Mouse (Mus musculus) c-Kit-negative CD71-positive TER-119-positive erythroid progenitor cells, embryonic 14.5 days (primary cell): ENCODE results near the gene Apod.

ENCODE experiments used
- DNase-seq: peaks from one replicate; pipeline ENCODE4 v3.0.0-alpha.2; 2013; ENCODE audit warnings: low read depth, low spot score

Apod gene

DNA sequence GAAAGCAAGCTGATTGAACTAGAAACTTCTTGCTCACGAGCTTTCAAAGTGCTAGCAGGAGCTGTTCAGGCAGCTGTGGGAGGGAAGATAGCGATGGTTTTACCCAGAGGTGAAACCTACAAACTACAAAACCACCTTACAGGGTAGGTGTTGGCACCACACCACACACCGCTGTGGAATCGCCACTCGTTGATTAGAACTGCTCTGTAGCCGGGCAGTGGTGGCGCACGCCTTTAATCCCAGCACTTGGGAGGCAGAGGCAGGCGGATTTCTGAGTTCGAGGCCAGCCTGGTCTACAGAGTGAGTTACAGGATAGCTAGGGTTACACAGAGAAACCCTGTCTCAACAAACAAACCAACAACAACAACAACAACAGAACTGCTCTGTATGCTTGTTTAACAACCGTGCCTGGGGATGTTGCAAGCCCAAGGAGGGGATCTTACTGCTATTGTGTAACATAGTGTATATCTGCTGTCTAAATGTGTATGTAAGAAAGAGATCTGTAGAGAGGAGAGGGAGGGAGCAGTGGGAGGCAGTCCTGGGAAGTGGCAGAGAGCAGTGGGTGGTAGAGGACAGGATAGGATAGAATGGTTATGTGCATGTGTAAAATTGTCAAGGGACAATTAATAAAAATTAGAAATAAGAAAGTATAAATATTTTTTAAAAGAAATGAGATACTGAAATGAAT is 27.7 kb downstream of the Apod start:
- DNase-seq, result no peak

DNA sequence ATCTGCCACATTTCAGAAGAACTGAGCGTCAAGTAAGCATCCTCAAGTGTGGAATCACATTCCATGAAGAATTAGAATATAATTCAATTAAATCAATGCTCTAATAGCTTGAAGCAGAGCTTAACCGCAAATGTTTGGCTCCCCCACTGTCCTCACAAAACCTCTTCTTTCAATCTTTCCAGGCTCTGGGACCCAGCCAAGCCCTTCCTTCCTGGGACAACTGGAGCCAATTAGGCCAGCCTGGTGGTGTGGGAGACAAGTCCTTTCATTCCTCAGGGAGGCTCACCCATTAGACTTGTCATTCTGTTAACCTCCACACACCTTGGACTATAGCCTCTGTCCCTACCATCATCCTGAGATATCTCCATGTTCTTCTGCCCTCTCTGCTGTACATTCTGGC is 32.6 kb downstream of the Apod start:
- no peak for DNase-seq

DNA sequence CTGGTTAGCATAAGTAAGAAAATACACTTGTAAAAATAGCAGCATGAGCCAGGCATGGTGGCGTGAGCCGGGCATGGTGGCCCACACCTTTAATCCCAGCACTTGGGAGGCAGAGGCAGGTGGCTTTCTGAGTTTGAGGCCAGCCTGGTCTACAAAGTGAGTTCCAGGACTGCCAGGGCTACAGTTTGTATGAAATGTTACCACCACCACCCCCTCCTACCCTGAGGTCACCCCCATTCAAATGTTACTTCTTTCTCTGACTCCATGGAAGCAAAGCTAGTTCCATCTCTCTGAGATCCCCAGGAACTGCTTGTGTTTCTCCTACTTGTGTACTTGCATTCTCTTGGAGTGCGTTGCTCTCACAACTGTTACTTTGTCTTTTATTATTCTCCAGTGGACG is 34.4 kb downstream of the Apod start:
- DNase-seq, result no peak

DNA sequence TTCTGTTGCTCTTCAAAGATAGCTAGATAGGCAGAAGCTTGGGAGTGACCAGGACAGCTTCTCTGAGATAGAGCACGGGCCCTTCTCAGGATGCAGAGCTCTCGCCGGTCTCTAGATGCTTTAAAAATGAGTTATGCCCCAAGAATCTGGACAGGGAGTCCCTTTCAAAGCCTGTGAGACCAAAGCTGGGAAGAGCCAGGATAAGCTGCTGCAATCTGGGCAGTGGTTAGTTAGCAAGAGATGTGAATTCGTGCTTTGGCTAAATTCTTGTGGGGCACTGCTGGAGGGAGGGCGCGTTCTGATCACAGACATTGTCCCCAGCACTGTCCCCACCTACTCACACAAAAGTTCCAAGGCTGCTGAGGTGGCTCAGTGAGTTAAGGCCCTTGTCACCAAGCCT is 36.0 kb downstream of the Apod start:
- no peak for DNase-seq

DNA sequence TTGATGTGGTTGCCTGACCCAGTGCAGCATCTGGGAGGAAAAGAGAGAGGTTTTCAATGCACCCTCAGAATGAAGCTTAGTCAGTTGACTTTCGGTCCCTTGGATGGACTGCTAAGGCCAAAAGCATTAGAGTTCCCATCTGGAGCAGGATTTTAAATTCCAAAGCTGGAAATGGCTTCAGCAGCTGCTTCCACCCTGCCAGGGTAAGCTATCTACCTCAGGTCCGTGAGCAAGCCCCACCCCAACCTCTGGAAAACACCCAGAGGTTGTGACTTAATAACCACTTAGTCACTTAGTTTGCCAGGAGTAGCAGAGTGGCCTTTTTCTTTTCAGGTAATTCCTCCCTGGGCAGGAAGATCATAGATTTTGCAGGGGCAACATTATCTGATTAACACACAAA is 36.5 kb downstream of the Apod start:
- no peak for DNase-seq

DNA sequence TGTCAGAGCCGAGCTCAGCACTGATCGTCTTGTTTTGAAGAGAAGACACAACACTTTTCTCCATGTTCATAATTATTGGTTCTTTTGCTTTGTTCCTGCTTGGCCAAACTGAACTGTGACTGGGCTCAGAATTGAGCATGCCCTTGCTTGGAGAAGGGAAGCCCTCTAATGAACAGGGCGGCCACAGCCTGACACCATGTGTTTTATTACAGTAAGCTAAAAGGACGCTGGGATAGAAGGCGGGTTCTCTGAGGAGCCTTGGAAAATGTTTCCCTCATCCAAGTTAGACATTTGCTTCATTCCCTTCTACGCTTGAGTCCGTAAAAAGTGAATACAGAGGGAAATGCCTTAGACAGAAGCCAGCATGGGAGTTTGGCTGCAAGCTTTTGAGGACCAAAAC is 37.6 kb downstream of the Apod start:
- DNase-seq, result no peak

DNA sequence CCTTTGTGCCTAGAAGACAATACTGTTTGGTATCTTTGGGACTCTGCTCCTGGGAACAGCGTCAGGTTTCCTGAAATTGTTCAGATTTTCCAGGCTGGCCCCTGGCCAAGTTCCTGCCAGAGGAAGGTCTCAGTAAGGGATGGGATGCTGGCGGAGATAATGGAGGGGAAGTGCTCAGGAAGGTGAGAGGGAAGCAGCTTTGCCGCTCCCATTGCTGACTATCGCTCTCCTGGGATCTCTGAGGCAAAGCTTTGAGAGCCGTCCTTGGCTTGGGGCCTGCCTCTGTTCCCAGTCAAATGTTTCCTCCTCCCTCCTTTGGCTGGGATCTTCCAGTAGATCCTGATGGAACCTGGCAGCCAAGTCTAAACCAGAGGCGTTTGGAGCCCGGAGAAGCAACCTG is 38.1 kb downstream of the Apod start:
- DNase-seq, result no peak

DNA sequence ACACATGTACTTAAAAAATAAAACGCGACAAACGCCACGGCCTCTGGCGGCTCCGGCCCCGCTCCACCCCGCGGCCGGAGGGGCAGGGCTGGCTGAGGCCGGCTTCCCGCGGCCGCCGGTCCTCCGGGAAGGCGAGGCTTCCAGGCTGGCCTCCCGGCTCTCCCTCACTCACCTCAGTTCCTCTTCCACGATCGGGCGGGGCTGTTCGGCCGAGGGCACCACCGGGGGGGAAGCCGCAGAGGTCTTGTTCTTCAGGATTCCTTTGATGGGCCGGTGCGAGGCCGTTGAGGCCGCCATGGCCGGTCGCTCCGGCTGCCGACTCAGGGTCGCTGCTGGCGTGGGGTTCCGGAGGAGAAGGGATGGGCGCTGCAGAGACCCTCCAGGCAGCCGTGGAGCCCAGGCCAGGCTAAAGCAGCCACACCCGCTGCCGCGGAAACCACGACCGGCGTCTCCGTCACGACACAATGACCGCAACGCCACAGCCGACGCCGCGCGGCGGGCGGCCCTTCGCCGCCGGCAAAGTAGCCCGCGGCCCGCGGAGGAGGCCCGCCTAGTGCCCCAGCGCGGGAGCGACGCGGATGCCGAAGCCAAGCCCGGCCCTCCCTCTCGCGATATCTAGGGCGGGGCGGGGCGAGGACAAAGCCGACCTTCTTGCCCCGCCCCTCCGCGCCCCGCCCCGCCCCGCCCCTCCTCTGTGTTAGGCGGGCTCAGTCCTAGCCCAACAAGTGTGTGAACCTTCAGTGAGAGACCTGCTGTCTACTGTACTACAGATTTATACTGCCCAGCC is 39.7 kb downstream of the Apod start, which contains the start of gene Ppp1r2:
Ppp1r2 (minus strand) TSS at position 604 of the 787 bp plus-strand sequence.
- DNase-seq, result peak; percentile 82

DNA sequence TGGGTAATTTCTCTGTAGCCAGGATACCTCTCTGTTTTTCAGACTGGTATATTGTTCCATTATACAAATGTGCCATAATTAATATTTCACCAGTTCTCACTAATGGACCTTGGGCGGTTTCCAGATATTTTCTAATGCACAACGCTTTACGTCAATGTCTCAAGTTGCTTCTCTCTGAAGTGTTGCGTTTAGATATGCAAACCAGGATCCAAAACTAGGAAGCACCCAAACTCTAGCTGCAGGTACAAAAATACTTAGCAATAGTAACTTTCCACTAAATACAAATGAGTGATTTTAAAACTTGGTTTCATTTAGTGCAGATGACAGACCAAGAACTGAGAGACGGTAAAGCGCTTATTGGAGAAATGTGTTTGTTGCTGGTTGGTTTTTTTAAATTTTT is 40.5 kb downstream of the Apod start:
- peak; percentile 11 for DNase-seq

DNA sequence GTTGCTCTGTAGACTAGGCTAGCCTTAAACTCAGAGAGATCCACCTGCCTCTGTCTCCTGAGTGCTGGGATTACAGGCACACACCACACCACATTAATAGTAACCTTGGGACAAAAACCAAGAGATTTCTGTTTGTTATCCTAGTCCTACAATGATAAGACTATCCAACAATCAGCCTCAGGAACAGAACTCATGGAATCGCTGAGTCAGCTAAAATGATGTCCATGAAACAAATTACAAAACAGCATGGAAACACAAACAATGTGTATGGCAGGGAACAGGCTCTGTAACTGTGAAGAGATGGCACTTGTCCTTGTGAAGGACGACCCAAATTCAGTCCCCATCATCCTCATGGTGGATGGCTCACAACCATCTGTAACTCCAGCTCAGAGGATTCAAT is 47.9 kb downstream of the Apod start:
- DNase-seq, result no peak

DNA sequence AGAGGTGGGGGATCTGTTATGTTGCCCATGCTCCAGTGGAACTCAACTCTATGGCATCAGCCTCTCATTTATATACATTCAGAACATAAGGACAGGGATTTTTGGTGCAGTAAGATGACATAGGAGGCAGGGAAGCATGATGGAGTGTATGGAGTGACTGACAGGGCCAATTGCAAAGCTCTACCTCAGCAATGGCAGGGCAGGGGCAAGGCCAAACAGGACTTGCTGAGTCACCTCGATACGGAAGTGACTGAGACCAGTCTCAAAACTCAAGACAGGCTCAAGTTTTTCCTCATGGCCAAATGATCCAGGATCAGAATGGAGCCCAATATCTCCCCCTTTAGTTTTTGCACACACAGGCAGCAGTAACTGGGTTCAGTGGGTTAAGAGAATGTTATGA is 58.5 kb downstream of the Apod start:
- no peak for DNase-seq

DNA sequence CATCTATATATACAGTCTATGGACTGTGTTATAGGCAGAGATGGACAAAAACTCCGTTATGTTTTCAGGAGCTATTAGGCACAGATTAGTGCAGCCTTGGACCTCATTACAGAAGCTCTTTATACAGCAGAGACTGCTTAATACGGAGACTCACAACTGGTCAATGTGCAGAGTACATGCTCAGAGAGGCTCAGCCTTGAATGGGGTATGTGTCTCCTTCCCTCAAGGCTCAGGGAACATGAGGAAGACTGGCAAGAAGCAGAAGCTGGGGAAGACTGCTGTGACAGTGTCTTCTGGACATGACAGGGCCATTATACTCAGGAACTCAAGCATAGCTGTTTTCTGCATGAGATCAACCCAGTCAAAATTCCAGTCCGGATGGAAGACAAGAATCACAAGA is 58.9 kb downstream of the Apod start:
- DNase-seq, result no peak

DNA sequence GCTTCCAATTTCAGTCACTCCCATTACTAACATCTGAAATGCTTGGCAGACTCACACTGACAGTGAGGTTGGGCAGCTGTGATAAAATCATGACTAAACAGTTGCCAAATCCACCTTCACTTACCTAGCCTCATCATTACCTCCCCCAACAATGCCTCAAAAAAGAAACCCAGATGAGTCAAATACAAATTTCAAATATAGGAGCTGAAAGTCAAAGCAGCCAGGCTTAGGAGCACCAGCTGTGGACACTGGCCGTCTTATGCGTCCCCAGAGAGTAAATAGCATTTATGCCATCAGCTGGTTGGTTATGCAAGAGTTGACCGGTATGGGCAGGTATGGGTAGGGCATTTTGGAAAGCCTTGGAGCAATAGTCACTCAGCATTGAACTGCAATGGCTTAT is 65.2 kb downstream of the Apod start:
- DNase-seq, result no peak

DNA sequence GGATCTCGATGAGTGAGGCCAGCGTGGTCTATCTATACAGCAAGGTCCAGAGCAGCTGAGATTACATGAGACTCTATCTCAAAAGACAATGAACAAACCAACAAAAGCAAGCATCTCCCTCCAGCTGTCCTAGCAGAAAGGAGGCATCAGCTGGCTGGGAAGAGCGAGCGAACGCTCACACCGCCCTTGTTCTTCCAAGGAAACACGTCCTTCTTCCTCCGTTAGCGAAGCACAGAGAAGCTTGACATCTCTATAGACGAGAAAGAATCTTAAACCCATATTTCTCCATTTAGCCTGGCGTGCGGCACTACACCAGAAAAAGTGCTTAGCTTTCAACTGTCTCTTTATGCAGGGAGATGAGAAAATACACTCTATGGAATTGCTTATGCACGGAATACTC is 65.9 kb downstream of the Apod start:
- DNase-seq, result no peak

DNA sequence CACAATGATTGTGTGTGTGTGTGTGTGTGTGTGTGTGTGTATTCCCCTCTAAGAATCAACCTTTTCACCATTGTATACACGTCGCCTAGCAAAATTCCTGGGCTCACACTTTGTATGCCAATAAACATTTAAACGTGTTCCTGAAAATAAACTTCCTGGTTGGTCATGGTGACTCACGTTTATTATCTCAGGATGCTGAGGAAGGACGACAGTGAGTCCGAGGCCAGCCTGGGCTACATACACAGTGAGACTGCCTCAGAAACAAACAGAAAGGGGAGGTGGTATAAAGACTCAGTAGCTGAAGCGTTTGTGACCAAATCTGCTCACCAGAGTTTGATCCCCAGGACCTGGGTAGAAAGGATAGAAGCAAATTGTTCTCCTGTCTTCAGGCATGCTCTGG is 67.2 kb downstream of the Apod start:
- DNase-seq, result no peak
